Mouse (Mus musculus) retina, postnatal 1 day (tissue): ENCODE data around the gene Ctnnb1.
A peak's percentile ranks its signal among the peaks of the same experiment; 100 is the strongest.

Source experiments
- DNase-seq: peaks from one replicate; pipeline ENCODE4 v3.0.0-alpha.2; 2012

The Ctnnb1 gene

GRCm38 (mm10) chr9:120930021-120930420 lies 1.0 kb downstream of the Ctnnb1 start:
- DNase-seq = no peak

- DNase-seq = no peak
Measured at GRCm38 (mm10) chr9:120930811-120931210, 1.8 kb downstream of the Ctnnb1 start.

GRCm38 (mm10) chr9:120932371-120932770 lies 3.4 kb downstream of the Ctnnb1 start:
- DNase-seq = peak; percentile 86

- peak; percentile 98 for DNase-seq
Measured at GRCm38 (mm10) chr9:120932797-120933586, 4.0 kb downstream of the Ctnnb1 start.

- DNase-seq = no peak
Measured at GRCm38 (mm10) chr9:120933587-120933885, 4.5 kb downstream of the Ctnnb1 start.

GRCm38 (mm10) chr9:120933886-120934758 lies 5.1 kb downstream of the Ctnnb1 start:
- DNase-seq = peak; percentile 68

GRCm38 (mm10) chr9:120934821-120935633 lies 6.0 kb downstream of the Ctnnb1 start:
- peak; percentile 22 for DNase-seq

GRCm38 (mm10) chr9:120935634-120935922 lies 6.6 kb downstream of the Ctnnb1 start:
- DNase-seq = no peak

- DNase-seq = peak; percentile 79
Measured at GRCm38 (mm10) chr9:120936351-120936750, 7.3 kb downstream of the Ctnnb1 start.

GRCm38 (mm10) chr9:120940858-120941257 lies 11.8 kb downstream of the Ctnnb1 start:
- DNase-seq = no peak

- DNase-seq = no peak
Measured at GRCm38 (mm10) chr9:120943757-120944156, 14.7 kb downstream of the Ctnnb1 start.

- no peak for DNase-seq
Measured at GRCm38 (mm10) chr9:120944211-120944610, 15.2 kb downstream of the Ctnnb1 start.

GRCm38 (mm10) chr9:120946131-120946530 lies 17.1 kb downstream of the Ctnnb1 start:
- no peak for DNase-seq

GRCm38 (mm10) chr9:120948832-120949231 lies 19.8 kb downstream of the Ctnnb1 start:
- no peak for DNase-seq

GRCm38 (mm10) chr9:120950761-120951160 lies 21.7 kb downstream of the Ctnnb1 start:
- no peak for DNase-seq

- DNase-seq = no peak
Measured at GRCm38 (mm10) chr9:120951947-120952346, 22.9 kb downstream of the Ctnnb1 start.

- DNase-seq = no peak
Measured at GRCm38 (mm10) chr9:120958051-120958450, 29.0 kb downstream of the Ctnnb1 start.

- DNase-seq = no peak
Measured at GRCm38 (mm10) chr9:120958560-120958959, 29.5 kb downstream of the Ctnnb1 start.

GRCm38 (mm10) chr9:120959225-120959624 lies 30.2 kb downstream of the Ctnnb1 start:
- no peak for DNase-seq

GRCm38 (mm10) chr9:120960611-120961010 lies 31.6 kb downstream of the Ctnnb1 start:
- DNase-seq = no peak

GRCm38 (mm10) chr9:120961466-120961865 lies 32.5 kb downstream of the Ctnnb1 start:
- DNase-seq = no peak

GRCm38 (mm10) chr9:120961969-120962700 lies 33.1 kb downstream of the Ctnnb1 start:
- DNase-seq = peak; percentile 29

- no peak for DNase-seq
Measured at GRCm38 (mm10) chr9:120963104-120963503, 34.1 kb downstream of the Ctnnb1 start.
